Mouse (Mus musculus) embryonic fibroblast, embryonic 13.5 days (primary cell): ENCODE data around the gene Acsf2.

ENCODE experiments used
- CTCF ChIP-seq: IDR thresholded peaks from 2 replicates; pipeline ENCODE4 v1.5.1; 2011; ENCODE audit warnings: mild to moderate bottlenecking, control low read depth, low read length, moderate library complexity, borderline replicate concordance; ENCODE audit not compliant: insufficient read depth
- POLR2A ChIP-seq: IDR thresholded peaks from 2 replicates; pipeline ENCODE4 v1.6.1; 2011; ENCODE audit warnings: low read depth, mild to moderate bottlenecking, control low read depth, low read length, moderate library complexity

GRCm38 (mm10) chr11:94549691-94550441, 51.8 kb downstream of the Acsf2 start:
- no peak for TF ChIP-seq CTCF
- no peak for TF ChIP-seq POLR2A
